Mouse (Mus musculus) lung, adult 18-20 months (tissue): Measurements from ENCODE around the gene Synm.

ENCODE experiments used
- DNase-seq, 2 experiments: peaks; one replicate each; pipeline ENCODE4 v3.0.0; 2022; ENCODE audit warnings: mixed read lengths in 2 of 2

Synm gene

DNA sequence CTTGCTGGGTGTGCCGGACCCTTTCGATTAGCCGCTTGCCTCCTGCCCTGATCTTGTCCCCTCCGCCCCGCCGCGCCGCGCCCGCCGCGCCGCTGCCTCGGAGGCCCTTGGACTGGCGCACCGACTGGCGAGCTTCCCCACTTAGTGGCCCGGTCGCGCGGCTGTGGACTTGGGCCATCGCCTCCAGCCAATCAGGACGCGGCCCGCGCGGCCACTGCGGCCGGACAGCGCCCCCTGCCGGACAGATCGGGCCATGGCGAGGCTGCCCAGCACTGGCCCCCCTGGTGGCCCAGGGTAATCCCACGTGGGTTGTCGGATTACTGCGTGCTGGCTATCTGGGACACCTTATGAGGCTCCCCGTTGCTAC is at the start of gene Synm:
Gene Synm (minus strand): TSS at position 114 of the 367 bp plus-strand sequence.
- peak; percentile 91 to 94 for DNase-seq

DNA sequence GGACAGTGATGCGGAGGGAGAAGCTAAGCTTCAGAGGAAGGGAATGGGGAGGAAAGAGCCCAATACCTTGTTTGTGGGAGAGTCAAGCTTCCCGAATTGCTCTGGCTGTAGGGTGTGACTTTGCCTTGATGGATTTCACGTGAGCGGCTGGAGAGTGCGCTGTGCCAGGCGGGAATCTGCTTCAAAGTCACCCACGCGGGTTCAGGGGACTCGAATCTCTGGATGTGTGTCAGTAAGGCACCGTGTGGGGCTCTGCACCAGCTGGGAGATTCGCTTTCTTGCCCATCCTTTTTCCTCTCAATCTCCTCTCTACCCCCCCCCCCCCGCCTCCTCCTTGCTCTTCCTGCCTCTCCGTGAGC is 44.3 kb upstream of the Synm start:
- DNase-seq, result no peak

DNA sequence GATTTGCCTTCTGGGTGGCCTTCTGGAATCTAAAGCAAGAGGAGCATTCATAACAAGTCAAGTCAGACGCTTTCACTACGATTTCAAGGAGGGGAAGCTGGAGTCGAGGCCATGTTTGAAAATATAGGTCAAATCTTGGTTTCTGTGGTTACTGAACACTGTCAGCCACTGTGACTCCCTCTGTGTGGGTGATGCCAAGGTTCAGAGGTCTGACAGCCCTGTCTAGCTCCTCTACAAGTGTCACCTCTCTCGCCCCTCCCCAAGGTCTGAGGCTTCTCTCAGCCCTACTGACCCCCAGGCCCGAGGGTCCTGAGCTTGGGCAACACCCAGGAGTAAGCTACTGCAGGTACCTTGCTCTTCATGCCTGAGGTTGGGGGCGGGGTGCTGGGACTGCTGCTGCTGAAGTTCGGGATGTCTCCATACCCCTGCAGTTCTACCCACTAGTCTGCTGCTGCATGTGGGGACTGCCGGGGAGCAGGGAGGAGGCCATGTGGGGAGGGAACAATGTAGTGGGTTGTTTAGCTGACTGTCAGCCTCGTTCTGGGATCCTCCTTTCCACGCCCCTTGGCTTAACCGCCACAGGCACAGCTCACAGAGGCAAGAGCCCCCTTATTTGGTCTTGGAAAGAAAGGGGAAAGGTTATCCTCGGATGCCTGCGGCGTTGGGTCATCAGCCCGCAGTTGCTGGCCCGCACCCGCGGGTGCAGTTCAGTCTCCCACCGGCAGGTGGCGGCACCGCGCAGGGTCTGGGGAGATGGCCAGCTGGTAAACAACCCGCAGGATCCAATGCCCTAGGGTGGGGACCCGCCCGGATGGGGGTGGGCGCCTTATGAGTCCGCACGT is 43.7 kb upstream of the Synm start:
- DNase-seq, result peak; percentile 72 to 82

DNA sequence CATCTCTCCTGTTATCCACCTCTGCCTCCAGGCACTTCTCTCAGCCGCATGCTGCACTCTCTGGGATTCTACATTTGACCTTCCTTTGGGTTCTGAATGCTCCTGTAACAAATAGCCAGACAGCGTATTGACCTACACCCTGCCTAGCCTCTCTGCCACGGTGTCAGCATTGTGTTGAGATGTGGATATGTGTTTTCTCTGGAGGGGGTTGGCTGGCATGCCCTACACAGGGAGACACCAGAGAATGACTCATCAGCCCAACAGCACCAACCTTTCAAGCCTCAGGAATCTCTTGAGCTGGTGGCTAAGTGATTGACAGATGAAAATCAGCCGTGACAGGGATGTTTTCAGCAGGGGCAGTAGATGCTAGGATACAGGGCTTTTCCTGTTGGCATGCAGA is 41.5 kb upstream of the Synm start:
- no peak for DNase-seq

DNA sequence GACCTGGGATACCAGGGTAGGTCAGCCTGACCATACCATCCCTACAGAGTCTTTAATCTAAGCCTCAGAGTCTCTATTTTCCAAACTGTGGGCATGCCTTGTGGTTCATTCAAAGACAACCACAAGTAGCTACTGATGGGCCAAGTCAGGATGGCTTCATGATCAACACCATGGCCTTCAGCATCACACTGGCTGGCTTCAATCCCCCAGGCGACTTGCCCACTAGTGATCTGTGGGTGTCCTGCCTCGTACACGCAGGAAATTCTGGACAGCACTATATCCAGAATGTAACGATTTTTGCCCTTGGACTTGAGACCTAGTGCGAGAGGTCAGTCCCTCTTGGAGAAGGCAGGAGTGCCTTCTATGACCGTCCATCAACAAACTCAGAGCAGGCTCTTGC is 41.0 kb upstream of the Synm start:
- DNase-seq, result no peak

DNA sequence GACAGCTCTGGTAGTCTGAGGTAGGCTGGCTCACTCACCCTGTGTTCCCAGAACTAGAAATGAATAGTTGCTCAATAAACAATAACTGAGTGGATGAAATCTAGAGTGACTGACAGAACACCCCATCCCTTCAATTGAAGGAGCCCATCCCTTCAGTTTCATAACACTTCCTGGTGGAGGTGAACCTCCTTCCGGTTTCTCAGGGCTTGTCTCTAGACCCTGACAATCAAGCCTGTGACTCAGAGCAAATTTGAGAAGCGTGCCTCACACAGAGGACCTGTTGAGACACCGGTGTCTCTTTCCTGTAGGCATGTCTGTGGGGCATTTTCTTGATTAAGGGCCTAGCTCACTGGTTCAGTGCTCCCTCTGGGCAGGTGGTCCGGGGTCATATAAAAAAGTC is 38.9 kb upstream of the Synm start:
- DNase-seq, result no peak

DNA sequence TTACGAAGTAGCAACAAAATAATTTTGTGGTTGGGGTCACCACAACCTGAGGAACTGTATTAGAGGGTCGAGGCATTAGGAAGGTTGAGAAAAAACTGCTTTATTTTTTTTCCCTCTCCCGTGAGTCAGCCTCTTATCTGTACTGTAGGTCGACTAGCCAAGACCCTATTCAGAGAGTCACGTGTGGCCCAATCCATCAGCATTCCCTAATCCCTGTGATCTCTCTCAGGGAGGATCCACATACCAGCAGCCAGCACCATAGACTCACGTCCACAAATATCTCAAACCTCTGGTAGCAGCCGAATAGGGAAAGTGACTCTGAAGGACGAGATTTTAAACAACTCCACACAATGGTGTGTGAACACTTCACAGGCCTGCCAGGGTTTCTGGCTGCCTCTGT is 37.5 kb upstream of the Synm start:
- no peak for DNase-seq

DNA sequence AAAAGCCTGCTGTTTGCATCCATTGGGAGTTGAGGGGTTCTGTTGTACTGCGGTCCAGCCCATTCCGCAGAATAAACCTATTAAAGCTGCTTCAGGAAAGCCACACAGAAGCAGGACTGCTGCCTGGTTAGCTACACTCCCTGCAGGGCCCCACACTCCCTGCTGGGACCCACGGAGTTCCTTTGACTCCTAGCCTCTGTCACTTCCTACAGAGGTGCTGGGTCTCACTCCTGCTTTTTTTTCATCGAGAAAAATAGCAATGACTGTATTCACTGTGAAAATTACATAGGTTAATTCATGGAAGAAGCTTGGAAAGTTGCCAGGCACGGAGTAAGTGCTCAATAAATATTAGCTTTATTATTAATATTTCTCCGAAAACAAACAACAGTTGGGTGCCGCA is 33.9 kb upstream of the Synm start:
- DNase-seq, result no peak

DNA sequence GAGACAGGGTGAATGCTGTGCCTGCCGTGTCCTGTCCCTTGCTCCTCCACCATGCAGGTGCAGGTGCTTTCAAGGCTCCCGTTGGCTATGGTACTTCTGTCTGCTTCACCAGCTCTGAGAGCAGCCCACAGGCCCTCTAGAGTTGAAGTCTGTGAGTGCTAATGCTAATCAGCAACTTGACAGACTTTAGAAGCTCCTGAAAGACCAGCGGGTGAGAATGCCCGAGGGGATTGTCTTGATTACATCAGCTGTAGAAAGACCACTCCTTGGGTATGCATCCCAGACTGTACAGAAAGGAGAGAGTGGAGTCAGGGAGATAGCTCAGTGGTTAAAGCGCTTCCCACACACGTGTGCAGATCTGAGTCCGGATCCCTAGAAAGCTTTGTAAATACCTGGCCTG is 31.7 kb upstream of the Synm start:
- no peak for DNase-seq

DNA sequence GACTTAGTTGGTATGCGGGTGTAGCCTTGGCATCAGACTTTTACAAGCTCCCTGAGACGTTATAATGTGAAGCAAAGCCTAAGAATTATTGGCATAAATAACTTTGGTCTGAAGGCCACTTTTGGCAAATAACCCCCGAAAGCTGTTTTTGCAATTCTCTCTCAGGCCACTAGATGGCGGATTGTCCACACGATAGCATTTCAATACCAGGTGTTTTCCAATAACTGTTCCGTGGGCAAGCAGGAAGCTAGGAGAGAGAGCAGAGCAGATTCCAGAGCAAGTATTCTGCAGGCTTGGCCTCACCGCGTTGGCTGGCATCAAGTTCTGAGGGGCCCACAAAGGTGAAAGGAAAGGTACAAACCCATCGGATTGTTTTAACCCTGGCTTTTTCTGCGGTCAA is 29.2 kb upstream of the Synm start:
- peak; percentile 56 to 61 for DNase-seq

DNA sequence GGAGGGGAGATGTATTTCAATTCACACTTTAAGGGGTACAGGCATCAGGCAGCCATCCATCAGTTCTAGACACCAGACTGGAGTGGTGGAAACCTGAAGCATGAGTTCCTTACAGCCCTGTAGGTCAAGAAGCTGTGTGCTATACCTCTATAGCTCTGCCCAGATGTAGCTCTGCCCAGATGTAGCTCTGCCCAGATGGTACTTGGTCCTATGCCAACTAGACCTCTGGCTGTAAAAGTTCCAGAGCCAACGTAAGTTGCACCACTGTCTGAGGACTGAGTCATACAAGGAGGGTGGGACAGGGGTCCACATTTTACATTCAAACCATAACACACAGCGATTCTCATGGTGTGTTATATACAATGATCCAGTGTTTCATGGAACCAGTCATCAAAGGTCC is 28.3 kb upstream of the Synm start:
- DNase-seq, result no peak

DNA sequence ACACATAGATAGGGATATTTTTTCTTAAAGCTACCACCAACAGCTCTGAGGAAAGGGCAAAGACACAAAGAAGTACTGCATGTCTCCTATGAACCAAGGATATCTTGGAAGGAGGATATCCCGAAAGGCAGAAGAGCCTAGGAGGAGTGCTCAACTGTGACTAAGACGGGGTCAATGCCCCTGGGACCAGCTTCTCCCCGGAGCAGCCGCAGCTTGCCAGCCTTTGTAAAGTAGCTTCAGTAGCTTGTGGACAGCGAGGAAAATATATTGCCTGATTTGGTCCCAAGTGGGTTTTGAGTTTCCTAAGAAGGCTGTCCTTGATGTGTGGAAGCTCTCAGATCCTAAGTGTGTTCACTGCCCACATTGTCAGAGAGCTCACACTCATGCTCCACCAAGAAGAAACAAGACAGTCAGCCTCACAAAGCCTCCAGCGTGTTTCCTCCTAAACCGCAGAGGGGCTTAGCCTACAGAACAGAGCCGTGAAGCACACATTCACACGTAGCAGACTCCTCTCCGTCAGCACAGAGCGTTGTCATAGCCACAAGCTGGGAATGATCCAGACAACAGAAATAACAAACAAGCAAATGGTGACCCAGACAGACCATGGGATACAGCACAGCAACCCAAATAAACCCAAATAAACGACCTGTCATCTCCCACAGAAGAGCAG is 17.2 kb upstream of the Synm start:
- no peak for DNase-seq

DNA sequence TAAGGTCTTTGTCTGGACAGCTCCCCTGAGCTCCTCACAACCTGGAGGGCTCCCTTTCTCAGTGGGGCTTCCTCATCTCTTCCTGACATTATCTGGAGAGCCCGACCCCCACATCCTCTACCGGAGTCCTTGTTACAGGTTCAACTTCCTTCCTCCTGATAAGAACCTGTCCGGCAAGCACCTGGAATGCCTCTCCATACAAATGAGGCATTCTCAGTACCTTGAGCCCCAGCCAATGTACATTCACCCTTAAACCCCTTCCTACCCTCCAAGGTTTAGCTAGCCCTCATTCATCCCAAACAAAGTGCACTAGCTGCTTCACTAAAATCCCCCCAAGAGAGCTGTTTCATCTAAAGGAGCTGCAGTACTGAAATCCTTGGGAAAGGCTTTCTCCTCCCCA is 16.1 kb upstream of the Synm start:
- DNase-seq, result peak in 1 of 2 experiments; percentile 36

DNA sequence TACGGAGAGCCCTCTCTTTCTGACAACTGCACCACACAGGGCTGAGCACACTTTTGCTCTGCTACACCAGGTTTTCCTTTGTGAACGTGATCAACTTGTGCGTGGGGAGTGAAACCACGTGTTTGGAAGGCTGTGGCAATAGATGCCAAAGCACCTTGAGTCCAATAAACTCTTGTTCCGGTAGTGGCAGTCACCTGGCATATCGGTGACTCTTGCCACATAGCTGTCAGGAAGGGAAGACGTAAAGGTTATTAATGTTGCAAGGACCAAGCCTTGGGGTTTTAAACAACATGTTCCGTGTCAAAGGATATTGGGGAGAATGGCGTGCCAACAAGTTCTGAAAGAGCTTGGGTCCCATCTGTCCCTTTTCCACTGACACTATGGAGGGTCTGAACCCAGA is 12.7 kb upstream of the Synm start:
- DNase-seq, result no peak

DNA sequence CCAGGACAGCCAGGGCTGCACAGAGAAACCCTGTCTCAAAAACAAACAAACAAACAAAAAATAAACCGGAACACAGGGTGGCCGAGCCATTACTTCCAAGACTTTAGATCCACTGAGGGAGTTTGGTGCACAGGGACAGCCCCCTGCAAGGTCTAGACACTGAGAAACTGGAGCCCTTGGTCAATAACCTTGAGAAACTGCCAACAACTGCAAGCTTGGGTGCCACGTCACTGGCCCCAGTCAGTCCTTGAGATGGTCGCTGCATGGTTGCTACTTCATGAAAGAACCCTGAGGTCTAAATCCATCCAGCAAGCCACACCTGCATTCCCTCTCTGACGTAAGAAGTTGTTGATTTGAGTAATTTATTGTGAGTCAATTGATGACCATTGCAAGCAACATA is 9.9 kb upstream of the Synm start:
- no peak for DNase-seq

DNA sequence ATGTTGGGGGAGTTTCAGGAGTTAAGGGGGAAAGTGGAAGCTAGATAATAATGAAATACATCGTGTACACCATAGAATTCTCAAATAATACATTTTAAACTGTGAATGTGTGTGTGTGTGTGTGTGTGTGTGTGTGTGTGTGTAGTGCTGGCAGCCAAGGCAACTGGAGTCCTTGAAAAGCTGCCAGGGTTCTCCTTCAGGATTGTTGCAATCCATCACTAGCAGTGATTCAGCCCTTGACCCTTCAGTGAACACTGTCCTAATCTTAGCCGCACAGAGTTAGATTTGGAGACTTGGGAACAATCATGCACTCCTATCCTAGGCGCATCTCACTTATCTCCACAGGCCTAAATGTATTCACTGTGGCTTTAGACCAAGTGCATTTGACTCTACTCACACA is 8.6 kb upstream of the Synm start:
- DNase-seq, result peak in 1 of 2 experiments; percentile 29

DNA sequence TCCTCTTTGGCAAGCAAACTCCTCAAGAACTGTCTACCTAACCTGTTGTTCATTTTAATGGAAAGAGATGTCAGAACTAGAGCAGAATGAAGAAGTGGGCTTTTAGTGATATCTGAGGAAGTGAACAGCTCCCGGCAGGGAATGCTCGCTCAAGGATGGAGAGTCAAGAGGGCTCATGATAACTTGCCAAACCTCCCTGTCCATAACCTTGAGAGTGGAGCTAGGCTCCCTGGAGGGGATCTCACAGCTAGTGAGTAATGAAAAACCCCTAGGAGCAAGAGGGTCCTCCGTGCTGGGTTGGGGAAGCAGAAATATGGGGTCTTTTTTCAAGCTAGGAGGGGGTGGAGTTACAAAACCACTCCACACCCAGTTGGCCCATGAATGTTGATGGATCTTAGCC is 4.1 kb upstream of the Synm start:
- no peak for DNase-seq

DNA sequence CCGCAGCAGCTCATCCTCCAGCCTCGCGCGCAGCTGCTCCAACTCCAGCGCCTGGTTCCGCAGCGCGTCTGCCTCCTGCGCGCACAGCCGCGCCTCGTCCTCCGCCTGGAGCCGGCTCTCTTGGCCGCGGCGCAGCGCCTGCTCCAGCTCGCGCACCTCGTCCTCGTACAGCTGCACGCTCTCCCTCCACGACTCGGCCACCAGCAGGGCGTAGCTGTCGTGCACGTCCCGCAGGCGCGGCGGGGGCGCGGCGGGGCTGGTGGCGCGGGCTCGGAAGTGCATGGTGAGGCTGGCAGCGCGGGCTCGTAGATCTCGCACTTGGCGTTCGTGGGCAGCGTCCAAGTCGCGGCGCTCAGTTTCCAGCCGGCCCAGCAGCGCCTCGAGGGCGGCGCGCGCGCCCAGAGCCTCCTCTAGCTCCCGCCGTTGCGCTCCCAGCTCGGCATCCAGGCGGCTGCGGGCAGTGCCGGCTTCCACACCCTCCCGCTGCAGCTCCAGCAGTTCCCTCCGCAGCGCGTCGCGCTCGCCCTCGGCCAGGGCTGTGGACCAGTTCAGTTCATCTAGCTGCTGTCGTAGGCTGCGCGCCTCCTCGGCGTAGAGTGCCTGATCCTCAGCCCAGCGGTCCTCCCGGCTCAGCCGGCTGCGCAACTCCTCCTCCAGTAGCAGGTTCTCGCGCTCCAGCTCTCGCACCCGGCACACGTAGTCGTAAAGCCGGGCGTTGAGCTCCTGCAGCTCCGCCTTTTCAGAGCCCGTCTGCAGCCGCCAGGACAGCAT is 499 bp downstream of the Synm start:
- DNase-seq, result peak in 1 of 2 experiments; percentile 49

DNA sequence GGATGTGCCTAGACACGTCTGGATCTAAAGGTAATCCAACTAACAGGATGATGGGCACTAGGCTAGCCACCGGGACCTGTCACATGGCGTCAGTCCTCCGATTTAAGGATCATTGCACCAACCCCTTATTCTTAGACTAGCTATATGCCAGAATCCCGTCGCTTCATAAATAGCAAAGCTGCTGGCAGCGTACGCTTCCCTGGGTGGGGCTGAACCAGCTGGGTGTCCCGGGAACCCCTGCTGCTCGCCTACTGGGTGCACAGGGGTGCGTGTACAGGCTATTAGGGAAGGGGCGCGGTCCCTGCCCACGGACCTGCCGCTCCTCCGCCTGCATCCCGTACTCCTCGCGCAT is 1.1 kb downstream of the Synm start:
- DNase-seq, result peak in 1 of 2 experiments; percentile 43

DNA sequence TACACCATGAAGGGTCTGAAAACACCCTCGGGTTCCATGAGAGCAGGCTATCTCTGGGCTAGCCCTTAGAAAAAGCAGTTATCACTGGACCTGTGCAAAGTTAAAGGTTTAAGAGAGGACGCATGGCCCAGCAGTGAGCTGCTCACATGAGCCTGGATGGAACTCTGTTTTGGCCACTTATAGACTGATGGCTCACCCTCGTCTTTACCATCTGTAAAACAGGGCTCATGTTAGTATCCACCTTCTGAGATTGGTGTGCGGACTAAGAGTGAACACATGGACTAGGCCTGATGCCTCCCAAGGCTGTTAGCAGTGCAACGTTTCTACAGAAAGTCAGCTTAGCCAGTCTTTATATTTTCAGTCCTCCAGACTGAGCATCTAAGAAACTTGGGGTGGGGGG is 2.9 kb downstream of the Synm start:
- DNase-seq, result no peak

DNA sequence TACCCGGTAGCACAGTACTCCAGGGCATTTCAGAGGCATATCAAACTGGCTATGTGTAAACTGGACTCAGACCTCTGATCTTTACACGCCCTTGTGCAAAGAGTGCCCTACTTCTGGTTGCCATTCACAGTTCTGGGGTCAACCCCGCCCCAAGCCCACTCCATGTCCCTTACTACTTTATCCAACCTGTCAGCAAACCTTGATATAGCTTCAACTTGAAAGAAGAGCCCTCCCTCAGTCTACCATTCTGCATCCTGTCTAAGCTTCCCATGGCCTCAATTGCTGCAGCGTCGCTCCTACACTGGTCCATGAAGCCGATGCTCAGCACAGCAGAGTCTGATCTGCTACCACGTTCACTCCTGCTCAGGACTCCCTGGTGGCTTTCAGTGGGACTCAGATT is 4.2 kb downstream of the Synm start:
- DNase-seq, result no peak

DNA sequence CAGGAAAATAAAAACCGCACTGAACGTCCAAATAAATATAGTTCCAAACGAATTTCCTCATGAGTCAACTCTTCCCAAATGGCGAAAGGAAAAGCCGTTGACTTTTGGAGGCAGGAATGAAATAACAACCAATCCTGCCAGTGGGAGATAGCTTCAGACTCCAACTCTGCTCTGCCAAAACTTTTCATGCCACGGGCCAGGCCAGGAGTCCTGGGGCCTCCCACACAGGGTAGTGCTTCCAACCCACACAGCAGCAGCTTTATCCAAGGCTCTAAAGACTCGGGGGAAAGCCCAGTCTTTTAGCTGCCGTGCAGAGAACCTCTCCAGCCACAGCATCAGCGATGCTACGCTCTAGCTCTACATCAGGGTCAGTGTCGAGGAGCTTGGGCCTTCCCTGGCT is 4.9 kb downstream of the Synm start:
- peak in 1 of 2 experiments; percentile 40 for DNase-seq

DNA sequence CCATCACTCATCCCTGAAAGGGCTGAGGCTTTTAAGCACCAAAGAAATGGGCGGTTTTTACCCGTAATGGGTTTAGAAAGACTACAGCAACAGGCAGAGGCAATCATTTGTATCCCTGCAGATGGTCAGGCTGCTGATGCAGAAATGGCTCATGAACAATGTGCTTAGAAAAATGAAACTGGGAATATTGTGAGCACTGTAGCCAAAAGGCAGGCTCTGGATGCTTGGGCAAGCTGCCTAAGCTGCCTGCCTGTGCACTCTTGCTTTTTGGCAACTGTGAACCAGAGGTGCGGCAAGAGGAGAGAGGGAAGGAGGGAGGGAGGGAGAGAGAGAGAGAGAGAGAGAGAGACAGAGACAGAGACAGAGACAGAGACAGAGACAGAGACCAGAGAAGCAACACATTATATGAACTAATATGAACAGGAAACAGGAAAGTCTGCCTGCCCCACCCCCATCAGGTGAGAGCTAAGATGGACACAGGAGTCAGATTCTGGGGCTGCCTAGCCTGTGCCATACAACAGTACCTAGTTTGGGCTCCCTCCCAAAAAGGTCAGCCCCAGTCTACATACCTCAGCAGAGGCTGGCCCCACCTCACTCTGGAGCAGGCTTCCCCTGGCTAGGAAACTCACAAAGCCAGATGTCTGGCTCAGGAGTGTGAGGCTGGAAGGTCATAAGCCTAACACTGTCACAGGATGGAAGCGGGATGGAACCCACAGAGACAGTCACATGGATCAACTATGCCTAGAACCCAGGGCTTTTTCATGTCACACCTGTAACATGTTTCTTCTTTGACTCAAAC is 9.9 kb downstream of the Synm start:
- no peak for DNase-seq
